Mouse (Mus musculus) NIH3T3 (cell line): ENCODE results near the gene Gpr157.
A peak's percentile ranks its signal among the peaks of the same experiment; 100 is the strongest.

ENCODE experiments used
- DNase-seq: peaks from one replicate; pipeline ENCODE4 v3.0.0-alpha.2; 2012; ENCODE audit warnings: low read depth

Gpr157 gene

DNA sequence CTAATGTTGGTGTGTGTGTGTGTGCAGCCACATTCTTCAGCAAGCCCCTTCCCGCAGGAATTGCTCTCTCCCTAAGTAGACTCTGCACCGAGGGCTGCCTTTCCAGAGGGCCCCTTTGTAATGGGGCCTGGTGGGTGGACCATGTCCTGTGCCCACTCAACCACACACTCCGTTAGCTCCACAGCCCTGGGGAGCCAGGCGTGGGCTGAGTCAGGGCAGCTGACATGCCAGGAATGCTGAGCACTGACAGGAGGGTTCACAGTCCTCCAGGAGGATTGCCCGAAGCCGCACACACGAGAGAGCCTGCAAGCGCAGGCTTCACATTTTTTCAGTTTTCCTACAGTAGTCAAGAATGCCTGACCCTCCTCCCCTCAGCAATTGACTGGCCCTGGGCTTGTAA, 17.0 kb upstream of the Gpr157 start:
- peak; percentile 81 for DNase-seq

DNA sequence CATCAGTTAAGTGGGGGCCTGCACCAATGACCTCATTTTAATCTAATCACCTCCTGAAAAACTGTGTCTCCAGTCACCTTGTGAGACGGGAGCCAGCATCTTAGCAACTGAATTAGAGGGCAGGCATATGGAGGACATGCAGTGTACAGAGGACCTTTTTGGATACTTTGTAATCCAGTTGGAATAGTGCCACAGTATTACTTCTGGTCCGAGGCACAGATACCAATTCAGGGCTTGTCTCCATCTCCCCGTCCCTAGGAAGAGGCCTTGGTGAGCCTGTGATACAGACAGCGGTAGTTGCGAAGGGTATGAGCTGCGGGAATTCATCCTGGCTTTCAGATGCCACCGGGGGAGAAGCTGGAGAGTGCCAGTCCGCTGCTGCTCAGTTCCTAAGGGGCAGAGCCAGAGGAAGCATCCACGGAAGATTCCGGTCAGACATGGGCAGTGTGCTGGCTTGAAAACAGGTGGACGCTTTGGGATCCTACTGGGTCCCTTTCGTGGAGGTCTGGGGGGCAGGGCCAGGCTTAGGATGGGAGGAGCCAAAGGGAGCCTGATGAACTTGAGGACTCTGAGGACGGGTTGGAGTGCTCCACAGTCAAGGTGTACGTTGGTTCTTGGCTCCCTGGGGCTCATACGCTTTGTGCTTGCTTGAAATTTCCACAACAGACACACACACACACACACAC, 14.6 kb upstream of the Gpr157 start:
- no peak for DNase-seq

DNA sequence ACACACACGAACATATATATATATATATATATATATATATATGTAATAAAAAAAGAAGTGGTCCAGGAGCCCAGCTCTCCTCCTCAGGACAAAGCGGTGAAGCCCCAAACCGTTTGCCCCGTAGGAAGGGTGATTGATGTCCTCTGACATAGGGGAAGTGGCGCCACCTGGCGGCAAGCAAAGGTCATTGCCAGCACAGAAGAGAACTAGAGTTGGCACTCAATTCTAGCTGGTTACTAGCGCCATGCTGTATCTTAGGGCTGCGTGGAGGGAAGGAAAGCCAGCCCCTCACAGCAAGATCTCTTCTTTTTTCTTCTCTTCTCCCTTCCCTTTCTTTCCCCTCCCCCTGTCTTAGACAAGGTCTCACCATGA, 14.1 kb upstream of the Gpr157 start:
- peak; percentile 73 for DNase-seq

DNA sequence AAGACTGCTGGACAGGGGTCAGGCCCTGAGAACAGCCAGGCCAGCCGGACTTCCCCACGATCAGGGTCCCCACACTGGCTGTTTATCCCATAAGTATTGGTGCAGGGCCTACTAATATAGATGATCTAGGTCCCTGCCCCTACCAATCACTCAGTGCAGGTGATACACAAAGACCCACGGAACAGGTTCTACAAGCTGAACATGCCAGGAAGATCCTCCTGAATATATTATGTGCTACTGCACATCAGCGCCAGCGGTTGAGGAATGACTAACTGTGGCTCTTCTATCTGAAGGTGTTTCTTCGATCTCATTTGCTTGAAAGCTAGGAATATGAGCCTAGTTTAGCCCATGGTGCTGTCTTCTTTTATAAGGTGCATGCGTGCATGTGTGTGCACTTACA, 11.8 kb upstream of the Gpr157 start:
- DNase-seq = no peak

DNA sequence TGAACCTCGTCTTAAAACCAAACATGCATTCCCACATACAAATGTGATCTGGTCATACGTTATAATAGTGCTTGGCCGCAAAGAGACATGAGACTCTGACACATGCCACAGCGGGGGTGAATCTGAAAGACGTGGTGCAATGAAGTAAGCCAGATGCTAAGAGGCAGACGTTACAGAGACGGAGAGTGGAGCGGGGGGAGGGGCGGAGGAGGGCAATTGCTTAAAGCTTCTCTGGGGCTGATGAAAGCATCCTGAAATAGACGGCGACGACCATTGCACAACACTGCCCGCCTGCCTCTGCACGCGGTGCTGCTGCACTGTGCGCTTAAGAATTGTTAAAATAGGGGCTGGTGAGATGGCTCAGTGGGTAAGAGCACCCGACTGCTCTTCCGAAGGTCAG, 11.0 kb upstream of the Gpr157 start:
- DNase-seq = peak; percentile 54

DNA sequence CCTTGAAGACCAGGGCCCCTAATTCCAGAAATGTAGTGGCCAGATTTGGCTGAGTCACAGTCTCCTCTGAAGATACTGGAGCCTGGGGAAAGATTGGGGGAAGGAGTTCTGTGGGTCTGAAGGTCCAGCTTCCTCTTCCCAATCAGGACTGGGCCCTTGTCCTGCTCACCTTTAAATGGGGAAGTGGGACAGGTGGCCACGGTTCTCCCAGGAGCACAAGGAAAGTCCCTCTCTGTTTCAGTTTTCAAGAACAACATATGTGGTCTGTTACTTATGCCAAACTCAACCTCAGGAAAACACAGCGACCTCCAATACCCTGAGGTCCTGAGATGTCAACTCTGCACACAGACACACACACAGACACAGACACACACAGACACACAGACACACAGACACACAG, 8.5 kb upstream of the Gpr157 start:
- DNase-seq = no peak

DNA sequence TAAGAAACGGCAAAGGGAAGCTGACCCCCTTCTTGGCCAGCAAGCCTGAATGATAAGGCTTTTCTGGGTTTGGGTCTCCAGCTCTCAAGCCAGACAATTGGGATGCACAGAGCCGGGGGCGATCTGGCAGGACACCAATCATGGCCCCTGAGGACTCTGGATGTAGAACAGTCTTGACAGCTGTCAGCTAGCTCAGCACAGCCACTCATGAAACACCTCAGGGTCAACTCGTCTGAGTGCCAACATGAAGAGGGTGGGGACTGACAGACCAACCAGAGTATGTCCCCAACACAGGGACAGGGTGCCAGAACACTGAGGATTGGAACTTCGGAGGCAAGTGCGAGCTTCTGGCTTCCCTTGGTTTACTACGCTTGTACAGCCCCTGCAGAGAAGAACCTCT, 7.9 kb upstream of the Gpr157 start:
- no peak for DNase-seq

DNA sequence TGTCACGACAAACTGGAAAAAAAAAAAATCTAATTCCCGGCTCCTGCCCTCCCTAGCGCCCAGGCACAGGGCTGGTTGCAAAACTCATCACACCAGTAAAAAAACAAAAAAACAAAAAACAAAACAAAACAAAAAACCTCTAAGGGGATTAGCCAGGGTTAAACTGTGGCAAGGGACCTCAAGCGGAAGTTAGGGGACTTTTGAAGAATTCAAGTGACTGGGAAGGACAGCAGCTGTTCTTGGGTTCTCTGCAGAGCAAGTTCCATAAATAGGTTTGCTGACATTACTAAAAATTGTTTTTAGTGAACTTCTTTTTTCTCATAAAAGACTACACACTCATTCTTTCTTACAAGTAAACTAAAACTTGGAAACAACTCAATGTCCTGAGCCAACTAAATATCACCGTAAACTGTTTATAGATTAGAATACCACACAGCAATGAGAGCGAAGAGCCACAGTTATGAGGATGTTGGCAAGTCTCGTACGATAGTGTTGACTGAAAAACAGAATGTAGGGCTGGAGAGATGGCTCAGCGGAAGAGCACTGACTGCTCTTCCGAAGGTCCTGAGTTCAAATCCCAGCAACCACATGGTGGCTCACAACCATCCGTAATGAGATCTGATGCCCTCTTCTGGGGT, 6.7 kb upstream of the Gpr157 start:
- no peak for DNase-seq

DNA sequence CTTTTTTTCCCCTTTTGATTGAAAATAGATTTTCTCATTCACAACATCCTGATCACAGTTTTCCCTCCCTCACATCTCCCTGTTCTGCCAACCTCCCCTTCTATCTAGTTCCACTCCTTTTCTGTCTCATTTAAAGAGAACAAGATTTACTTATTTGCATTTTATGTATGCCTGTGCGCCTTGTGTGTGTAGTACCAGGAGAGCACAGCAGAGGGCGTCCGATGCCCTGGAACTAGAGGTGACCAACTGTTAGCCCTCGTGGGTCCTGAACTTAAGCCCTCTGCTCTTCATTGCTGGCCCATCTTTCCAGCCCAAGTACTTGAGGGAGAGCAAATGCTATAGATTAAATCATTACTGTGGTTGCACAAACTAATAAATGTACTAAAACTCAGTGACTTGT, 1.8 kb upstream of the Gpr157 start:
- no peak for DNase-seq

DNA sequence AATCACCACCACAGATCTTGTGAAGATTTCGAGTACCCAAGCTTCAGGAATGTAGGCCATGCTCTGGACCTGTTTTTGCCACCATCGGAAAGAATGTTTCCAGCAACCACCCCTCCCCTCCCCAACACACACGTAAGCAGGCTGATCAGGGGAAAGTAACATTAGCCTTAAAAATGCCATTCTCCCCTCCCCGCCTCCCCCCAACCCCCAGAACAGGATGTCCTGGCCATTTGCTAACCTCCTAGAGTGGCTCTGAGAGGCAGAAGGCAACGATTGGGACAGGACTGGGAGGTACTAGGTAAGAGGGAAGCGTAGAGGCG, 364 bp upstream of the Gpr157 start:
- DNase-seq = no peak

DNA sequence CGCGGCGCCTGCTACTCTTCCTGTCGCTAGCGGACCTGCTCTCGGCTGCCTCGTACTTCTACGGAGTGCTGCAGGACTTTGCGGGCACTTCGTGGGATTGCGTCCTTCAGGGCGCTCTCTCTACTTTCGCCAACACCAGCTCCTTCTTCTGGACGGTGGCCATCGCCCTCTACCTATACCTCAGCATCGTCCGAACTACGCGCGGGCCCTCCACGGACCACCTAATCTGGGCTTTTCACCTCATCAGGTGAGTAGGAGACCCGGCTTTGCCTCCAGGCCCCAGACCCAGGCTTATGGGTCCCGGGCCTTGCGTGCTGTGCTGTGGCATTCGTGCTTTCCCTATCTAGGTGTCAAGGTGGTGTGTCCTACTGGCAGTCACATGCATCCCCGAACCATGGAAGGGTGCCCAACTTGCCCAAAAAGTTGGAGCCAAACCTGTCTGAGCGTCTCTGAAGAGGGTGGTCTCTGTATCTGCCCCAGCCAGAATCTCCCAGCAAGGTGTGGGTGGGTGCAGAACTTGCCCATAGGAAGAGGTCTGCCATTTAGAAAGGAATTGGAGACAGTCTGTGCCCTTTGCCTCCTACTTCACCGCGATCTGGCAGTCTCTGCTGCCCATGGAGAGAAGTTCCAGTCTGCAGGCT, 845 bp downstream of the Gpr157 start:
- no peak for DNase-seq

DNA sequence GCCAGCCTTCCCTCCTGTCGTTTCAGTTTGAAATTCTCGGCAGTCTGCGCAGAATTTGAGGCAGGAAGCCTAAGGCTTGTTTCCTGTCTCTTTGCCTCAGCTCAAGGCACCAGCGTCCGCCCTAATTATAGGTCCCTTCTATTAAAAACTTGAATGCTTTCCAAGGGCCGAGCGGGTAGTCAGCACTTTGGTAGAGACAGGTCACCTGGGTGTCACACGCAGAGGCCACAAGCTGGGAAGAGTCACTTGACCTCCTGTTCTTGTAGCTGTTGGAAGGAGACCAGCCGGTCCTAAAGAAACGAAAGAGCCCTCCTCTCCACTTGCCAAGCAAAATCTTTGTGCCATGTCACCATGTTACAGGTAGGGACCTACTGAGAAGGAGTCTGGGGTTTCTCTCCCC, 2.0 kb downstream of the Gpr157 start:
- DNase-seq = no peak

DNA sequence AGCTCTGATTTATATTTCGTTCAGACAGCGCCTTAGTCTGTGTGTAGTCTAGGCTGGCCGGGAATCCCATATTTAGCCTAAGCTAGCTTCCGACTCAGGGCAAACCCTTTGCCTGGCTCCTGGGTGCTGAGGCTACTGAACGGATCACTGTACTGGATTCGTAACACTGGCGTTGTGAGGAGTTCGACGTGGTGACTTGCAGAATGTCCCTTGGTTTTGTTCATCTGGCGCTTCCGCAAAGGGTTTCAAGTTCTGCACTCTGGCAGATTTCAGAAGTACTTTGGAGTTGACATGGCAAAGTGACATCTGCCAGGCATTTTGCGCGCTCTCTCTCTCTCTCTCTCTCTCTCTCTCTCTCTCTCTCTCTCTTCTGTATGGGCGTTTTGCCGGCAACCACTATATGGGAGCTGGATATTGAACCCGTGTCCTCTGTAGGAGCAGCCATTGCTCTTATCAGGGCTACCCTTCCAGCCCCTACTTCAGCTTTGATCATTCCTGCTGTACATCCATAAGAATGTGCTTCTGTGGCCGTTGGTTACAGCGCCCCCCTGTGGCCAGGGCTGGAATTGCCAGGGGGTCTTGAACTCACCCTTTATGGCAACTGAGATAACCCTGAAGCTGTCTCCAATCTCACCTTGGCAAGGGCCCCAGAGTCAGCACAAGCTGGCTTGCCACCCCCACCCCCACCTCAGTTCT, 4.9 kb downstream of the Gpr157 start:
- peak; percentile 49 for DNase-seq

DNA sequence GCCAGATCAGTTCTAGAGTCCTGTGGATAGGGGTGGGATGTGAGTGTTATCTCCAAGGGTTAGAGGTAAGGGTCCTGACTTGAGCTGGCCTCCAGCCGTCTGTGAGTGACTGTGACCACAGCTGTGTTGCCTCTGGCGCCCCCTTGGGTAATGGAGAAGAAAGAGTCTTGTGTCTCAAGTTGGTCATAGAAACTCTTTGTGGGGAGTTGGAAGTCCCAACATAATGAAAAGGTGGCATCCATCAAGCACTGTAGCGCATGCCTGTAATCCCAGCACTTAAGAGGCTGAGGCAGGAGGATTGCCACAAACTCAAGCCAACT, 5.4 kb downstream of the Gpr157 start:
- no peak for DNase-seq

DNA sequence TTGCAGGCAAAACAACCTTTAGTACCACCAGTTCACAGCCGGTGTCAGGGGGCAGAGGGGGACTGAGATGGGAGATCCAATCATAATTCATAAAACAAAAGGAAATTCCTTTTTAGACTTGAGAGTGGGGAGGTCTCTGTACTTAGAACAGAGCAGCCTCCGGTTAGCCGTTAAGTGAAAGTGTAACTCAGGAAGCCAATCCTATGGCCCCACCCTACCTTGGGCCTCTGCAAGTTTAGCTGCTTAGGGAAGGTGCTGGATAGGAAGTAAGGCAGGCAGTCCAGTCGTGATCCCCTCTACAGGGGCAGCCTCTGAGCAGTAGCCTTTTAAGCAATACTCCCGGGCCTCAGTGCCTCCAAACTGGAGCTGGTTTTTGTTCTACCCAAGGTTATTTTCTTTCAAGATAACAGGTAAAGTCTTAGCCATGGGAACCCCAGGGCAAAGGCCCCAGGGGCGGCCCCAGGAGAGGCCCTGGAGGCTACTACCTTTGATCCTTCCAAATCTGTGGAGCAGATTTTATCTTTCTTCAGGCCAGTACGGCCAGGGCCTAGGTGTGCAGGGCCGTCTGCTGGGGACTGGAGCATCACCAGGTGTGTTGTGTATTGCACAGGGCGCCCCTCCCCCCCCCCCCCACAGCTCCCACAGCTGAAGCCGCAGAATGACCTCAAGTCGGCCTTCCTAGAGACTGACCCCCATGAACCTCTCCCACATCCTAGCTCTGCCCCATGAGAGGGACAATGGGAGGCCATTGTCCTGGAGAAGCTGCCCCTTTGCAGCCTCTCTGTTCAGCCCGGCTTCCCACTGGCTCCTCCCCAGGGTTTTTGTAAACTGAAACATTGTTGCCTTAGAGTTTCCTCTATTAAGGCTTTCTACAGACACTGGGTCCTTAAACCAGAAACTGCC, 6.6 kb downstream of the Gpr157 start:
- DNase-seq = no peak

DNA sequence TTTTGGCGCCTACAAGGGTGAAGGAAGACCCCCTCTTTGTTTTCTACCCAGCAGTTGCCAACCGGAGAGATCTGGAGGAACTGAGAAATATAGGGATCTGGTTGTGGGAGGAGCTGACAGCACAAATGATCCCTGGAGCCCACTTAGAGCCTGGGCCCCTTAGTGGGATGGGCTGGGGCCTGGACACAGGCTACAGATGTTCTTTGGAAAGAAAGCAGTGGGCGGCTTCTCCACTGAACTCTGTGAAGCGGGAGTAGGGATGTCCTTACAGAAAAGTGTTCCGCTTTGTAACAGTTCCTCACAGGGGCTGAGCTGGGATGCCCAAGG, 7.3 kb downstream of the Gpr157 start:
- no peak for DNase-seq

DNA sequence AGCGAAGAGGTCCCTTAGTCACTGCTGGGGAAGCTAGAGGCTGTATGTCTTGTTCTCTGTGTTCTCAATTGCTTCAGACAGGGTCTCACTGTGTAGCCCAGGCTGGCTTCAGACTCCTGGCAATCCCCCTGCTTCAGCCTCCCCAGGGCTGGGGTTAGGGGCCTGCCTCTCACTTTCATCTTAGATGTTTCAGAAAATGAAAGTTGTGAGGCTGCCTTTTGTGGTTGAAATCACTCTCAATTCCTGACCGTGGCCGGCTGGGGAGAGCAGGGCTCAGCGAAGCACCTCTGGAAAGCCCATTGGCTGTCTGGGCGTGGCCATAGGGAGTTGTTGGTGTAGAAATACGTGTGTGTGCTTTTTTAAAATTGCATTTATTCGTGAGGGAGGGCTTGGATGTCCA, 9.1 kb downstream of the Gpr157 start:
- DNase-seq = no peak

DNA sequence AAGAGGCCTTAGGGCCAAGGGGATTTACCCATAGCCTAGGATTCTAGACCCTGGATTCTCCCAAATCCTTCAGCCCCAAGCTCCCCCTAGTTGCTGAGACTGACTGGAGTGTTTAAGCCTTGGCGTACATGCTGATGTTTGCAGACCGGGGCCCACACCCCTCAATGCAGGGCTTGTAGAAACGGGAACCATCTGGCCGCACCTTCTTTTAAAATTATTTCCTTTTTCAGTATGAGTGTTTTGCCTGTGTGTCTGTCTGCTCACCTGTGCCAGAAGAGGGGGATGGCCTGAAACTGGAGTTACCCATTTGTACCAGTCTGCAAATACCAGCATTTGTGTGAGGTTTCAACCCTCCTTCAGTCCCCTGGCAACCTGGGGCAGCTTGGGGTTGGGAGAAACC, 10.7 kb downstream of the Gpr157 start:
- no peak for DNase-seq

DNA sequence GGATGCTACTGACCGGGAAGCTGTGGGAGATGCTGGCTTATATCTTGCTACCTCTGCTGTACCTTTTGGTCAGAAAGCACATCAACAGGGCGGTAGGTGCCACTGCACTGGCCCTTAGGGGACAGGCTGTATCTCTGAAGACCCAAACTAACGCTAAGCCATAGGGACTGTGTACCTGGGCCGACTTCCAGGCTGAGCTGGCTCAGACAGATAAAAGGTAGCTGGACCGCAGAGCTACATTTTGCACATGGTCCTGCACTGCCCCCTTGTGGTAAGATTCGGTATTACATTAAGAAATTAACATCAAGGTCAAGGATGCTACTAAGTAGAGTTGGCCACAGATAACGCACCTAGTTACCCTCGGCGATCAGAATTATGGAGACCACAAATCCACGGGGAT, 11.7 kb downstream of the Gpr157 start:
- DNase-seq = peak; percentile 88

DNA sequence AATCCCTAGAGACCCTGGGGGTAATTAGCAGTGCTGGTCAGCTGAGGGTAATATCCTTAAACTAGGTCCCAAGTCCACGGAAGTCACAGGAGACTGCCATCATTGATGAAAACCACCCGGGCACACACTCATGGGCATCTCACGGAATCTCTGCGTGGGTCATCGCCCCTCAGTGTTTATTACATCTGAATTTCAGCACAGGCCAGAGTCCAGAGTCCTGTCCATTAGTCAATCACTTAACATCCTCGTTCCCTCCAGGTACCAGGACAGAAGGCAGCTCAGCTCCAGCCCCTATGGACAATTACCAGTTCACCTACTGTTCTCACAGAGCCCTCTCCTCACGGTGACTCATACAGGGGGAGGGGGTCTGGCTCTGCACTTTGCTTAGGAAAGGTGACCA, 15.7 kb downstream of the Gpr157 start:
- DNase-seq = no peak

DNA sequence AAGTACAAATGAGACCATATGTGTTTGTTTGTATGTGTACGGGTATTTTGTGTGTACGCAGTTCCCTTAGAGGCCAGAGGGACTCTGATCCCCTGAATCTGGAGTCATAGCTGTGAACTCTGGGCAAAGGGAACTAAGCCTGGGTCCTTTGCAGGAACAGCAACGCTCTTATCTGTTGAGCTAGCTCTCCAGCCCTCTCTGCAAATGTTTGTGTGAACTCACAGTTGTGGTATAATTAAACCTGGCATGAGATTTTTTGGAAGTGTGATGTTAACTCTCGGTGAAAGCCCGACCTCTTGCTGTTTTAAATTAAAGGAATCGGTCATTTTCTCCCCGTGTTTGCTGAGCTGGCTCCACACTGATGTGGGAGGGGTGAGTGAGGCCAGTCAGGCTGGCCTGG, 18.5 kb downstream of the Gpr157 start:
- DNase-seq = no peak

DNA sequence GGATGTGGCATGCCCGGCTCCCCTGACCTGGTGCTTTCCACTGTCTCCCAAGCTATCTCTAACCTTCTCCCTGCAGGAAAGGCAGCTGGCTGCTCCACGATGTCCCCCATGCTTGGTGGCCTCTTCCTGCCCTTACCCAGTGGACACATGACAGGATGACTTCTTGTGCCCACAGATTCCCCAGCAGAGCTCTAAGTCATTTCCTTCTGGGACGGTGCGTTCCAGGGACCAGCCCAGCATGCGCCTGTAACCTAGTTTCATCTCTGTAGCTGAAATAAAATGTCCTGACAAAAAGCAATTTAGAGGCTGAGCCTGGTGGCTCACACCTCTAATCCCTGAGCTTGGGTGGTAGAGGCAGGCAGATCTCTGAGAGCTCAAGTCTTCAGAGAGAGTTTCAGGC, 19.5 kb downstream of the Gpr157 start:
- DNase-seq = no peak

DNA sequence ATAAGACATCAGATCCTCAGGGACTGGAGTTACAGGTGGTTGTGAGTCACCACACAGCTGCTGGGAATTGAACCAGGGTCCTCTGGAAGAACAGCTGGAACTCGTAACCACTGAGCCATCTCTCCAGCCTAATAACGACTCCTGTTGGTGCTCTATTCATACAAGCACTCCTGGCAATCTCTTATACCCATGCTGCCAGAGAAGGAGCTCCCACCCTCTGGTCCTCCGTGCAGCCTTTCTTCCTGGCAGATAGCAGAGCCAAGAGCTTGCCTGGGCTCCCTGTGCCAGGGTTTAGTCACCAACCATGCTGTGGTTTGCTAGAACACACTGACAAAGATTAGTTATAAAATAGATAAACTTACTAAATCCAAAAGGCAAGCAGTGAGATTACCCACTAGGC, 22.5 kb downstream of the Gpr157 start:
- peak; percentile 38 for DNase-seq
